Mouse (Mus musculus) hindbrain, embryonic 11.5 days (tissue): Measurements from ENCODE around the gene Atp5j. TPM values are rescaled to one million over a fixed set of nuclear protein-coding genes. Genes with fewer than 3 reads are reported as not detected.

Experiments used
- ATAC-seq: fragments of 200-750 bp; cut with Nextera tagmentation; 2 replicates; pipeline ENCODE4 v1.8.0; 2017; ENCODE audit warnings: mild to moderate bottlenecking, moderate TSS enrichment, moderate library complexity; ENCODE audit not compliant: low FRiP score
- DNase-seq: peaks from one replicate; pipeline ENCODE4 v3.0.0-alpha.2; 2015; ENCODE audit warnings: low spot score
- H3K27ac ChIP-seq: fragments of 300-500 bp; sonication (generic); 2 replicates; pipeline ENCODE4 v1.5.1; 2014; ENCODE audit warnings: mild to moderate bottlenecking, low read depth, low read length
- H3K27me3 ChIP-seq: fragments of 300-500 bp; sonication (generic); 2 replicates; pipeline ENCODE4 v1.6.1; 2014; ENCODE audit warnings: mild to moderate bottlenecking, low read length, moderate library complexity, mixed read lengths; ENCODE audit not compliant: control insufficient read depth, insufficient read depth
- H3K36me3 ChIP-seq: fragments of 300-500 bp; sonication (generic); 2 replicates; pipeline ENCODE4 v1.6.1; 2014; ENCODE audit warnings: mild to moderate bottlenecking, low read length, moderate library complexity, mixed read lengths; ENCODE audit not compliant: control insufficient read depth, insufficient read depth
- H3K4me1 ChIP-seq: fragments of 300-500 bp; sonication (generic); replicated peaks from 2 replicates; pipeline ENCODE4 v1.6.1; 2014; ENCODE audit warnings: low read length, mixed read lengths; ENCODE audit not compliant: control insufficient read depth, insufficient read depth
- H3K4me2 ChIP-seq: fragments of 300-500 bp; sonication (generic); replicated peaks from 2 replicates; pipeline ENCODE4 v1.6.1; 2014; ENCODE audit warnings: mild to moderate bottlenecking, low read depth, low read length
- H3K4me3 ChIP-seq: fragments of 300-500 bp; sonication (generic); 2 replicates; pipeline ENCODE4 v1.5.1; 2014; ENCODE audit warnings: low read depth, low read length
- H3K9ac ChIP-seq: fragments of 300-500 bp; sonication (generic); 2 replicates; pipeline ENCODE4 v1.6.1; 2014; ENCODE audit warnings: low read depth, low read length
- H3K9me3 ChIP-seq: fragments of 300-500 bp; sonication (generic); 2 replicates; pipeline ENCODE4 v1.6.1; 2016; ENCODE audit warnings: low read length; ENCODE audit not compliant: control insufficient read depth
- WGBS: fragments of 180-500 bp; shearing (Covaris S2); extraction: QIAGEN DNeasy Blood & Tissue Kit; methylation state at CpG from one replicate; pipeline ENCODE4 v1.1.7; 2014; 5-methylcytosine and 5-hydroxymethylcytosine counted together
- polyA plus RNA-seq: library from polyadenylated mRNA; unstranded; fragments of >200 nt; fragmentation: Nextera tagmentation; extraction: Ambion mirVana; gene quantifications from 2 replicates; pipeline ENCODE4 v1.2.1, GENCODE M21; 2014

Gene Atp5j
- polyA plus RNA-seq, 1 experiment from 2014 or later = 760 TPM

GRCm38 (mm10) chr16:84778431-84778830 is 57.0 kb downstream of the Atp5j start:
- no peaks in the 10 kb centered on the region for H3K9me3 ChIP-seq
- H3K4me1 ChIP-seq = no peaks in the 10 kb centered on the region; the same call in 1 of the 2 replicates
- no peak overlapping the region for H3K9ac ChIP-seq
- H3K27ac ChIP-seq = no peak overlapping the region
- DNase-seq (no peak), ATAC-seq (no peak)
- no peak overlapping the region for H3K4me3 ChIP-seq
- H3K27me3 ChIP-seq = no peaks in the 10 kb centered on the region
- WGBS = 89% methylated on average over 6 of the region's 6 CpGs
- no peak overlapping the region for H3K4me2 ChIP-seq
- 0 out of 2 replicates have a peak, but pooled peaks cover 3% of the 10 kb centered on the region for H3K36me3 ChIP-seq

Other genes with a start within 250 kb of the Atp5j start
- gene Mrpl39, start 99.9 kb downstream of the Atp5j start, polyA plus RNA-seq = 55.2 and 56.2 TPM in 2 replicates
- gene Jam2, start 61.5 kb downstream of the Atp5j start, polyA plus RNA-seq = 70.4 and 80.0 TPM in 2 replicates
- 34.8 and 40.3 TPM in 2 replicates for gene Gabpa, start 700 bp downstream of the Atp5j start, polyA plus RNA-seq